Mouse (Mus musculus): ENCODE measurements around the gene Por.

The Por gene

GRCm38 (mm10) chr5:135703431-135703830 lies 33.6 kb downstream of the Por start:
- DNase-seq, result no peak

GRCm38 (mm10) chr5:135705383-135705782 lies 35.5 kb downstream of the Por start:
- no peak for DNase-seq

GRCm38 (mm10) chr5:135707039-135707438 lies 37.2 kb downstream of the Por start:
- DNase-seq, result no peak

- no peak for DNase-seq
Measured at GRCm38 (mm10) chr5:135707855-135708254, 38.0 kb downstream of the Por start.

- no peak for DNase-seq
Measured at GRCm38 (mm10) chr5:135709716-135710115, 39.9 kb downstream of the Por start.

- DNase-seq, result no peak
Measured at GRCm38 (mm10) chr5:135710599-135711214, 40.9 kb downstream of the Por start.

- DNase-seq, result no peak
Measured at GRCm38 (mm10) chr5:135711582-135712355, 41.9 kb downstream of the Por start.

GRCm38 (mm10) chr5:135712803-135713202 lies 43.0 kb downstream of the Por start:
- no peak for DNase-seq

- peak; percentile 39 for DNase-seq
Measured at GRCm38 (mm10) chr5:135713441-135714218, 43.8 kb downstream of the Por start.

GRCm38 (mm10) chr5:135715624-135716023 lies 45.8 kb downstream of the Por start:
- DNase-seq, result no peak

- no peak for DNase-seq
Measured at GRCm38 (mm10) chr5:135719586-135720120, 49.8 kb downstream of the Por start.

- DNase-seq, result no peak
Measured at GRCm38 (mm10) chr5:135720121-135720520, 50.3 kb downstream of the Por start.

- no peak for DNase-seq
Measured at GRCm38 (mm10) chr5:135721076-135721475, 51.2 kb downstream of the Por start.

GRCm38 (mm10) chr5:135722121-135722520 lies 52.3 kb downstream of the Por start:
- DNase-seq, result no peak

GRCm38 (mm10) chr5:135723165-135723751 lies 53.4 kb downstream of the Por start:
- no peak for DNase-seq

GRCm38 (mm10) chr5:135724536-135725322 lies 54.9 kb downstream of the Por start:
- DNase-seq, result peak; percentile 74

GRCm38 (mm10) chr5:135725391-135725841 lies 55.6 kb downstream of the Por start:
- DNase-seq, result peak; percentile 84

- no peak for DNase-seq
Measured at GRCm38 (mm10) chr5:135725991-135726390, 56.2 kb downstream of the Por start.

GRCm38 (mm10) chr5:135726641-135727346 lies 57.0 kb downstream of the Por start:
- DNase-seq, result no peak

- DNase-seq, result no peak
Measured at GRCm38 (mm10) chr5:135727871-135728270, 58.0 kb downstream of the Por start.

- DNase-seq, result no peak
Measured at GRCm38 (mm10) chr5:135728361-135728760, 58.5 kb downstream of the Por start.

Data from retina, postnatal 1 day (tissue).